Mouse (Mus musculus) kidney, postnatal 0 days (tissue): ENCODE measurements around the gene Llgl1. TPM values are rescaled to one million over a fixed set of nuclear protein-coding genes. Genes with fewer than 3 reads are reported as not detected.

Experiments used
- ATAC-seq: fragments of 200-750 bp; cut with Nextera tagmentation; replicated peaks from 2 replicates; pipeline ENCODE4 v1.8.0; 2017; ENCODE audit warnings: low read depth, moderate number of reproducible peaks, moderate TSS enrichment, moderate library complexity; ENCODE audit not compliant: low FRiP score
- DNase-seq: peaks from one replicate; pipeline ENCODE4 v3.0.0-alpha.2; 2016; ENCODE audit warnings: low spot score
- H3K27ac ChIP-seq: fragments of 300-500 bp; sonication (generic); 2 replicates; pipeline ENCODE4 v1.5.1; 2014; ENCODE audit warnings: mild to moderate bottlenecking
- H3K27me3 ChIP-seq: fragments of 300-500 bp; sonication (generic); 2 replicates; pipeline ENCODE4 v1.6.1; 2014; ENCODE audit warnings: low read length, mixed read lengths; ENCODE audit not compliant: insufficient read depth
- H3K36me3 ChIP-seq: fragments of 300-500 bp; sonication (generic); 2 replicates; pipeline ENCODE4 v1.6.1; 2014; ENCODE audit warnings: low read length, mixed read lengths; ENCODE audit not compliant: insufficient read depth
- H3K4me1 ChIP-seq: fragments of 300-500 bp; sonication (generic); replicated peaks from 2 replicates; pipeline ENCODE4 v1.6.1; 2014; ENCODE audit warnings: antibody characterized with exemption, low read length, mixed read lengths; ENCODE audit not compliant: insufficient read depth
- H3K4me2 ChIP-seq: fragments of 300-500 bp; sonication (generic); 2 replicates; pipeline ENCODE4 v1.6.1; 2014; ENCODE audit warnings: mild to moderate bottlenecking, low read length, moderate library complexity, mixed read lengths
- H3K4me3 ChIP-seq: fragments of 300-500 bp; sonication (generic); replicated peaks from 2 replicates; pipeline ENCODE4 v1.5.1; 2014; ENCODE audit warnings: low read depth, low read length
- H3K9ac ChIP-seq: fragments of 300-500 bp; sonication (generic); 2 replicates; pipeline ENCODE4 v1.6.1; 2014; ENCODE audit warnings: low read depth, low read length
- H3K9me3 ChIP-seq: fragments of 300-500 bp; sonication (generic); replicated peaks from 2 replicates; pipeline ENCODE4 v1.6.1; 2016; ENCODE audit warnings: low read length, inconsistent platforms, mixed read lengths
- CTCF ChIP-seq: IDR thresholded peaks from 2 replicates; pipeline ENCODE4 v1.5.1; 2016; ENCODE audit warnings: antibody characterized with exemption, low read depth, mild to moderate bottlenecking, moderate library complexity
- WGBS: fragments of 180-500 bp; shearing (Covaris S2); extraction: QIAGEN DNeasy Blood & Tissue Kit; methylation state at CpG from one replicate; pipeline ENCODE4 v1.1.7; 2014; 5-methylcytosine and 5-hydroxymethylcytosine counted together
- polyA plus RNA-seq: library from polyadenylated mRNA; unstranded; fragments of >200 nt; fragmentation: Nextera tagmentation; extraction: Ambion mirVana; gene quantifications from 2 replicates; pipeline ENCODE4 v1.2.1, GENCODE M21; 2015

Gene Llgl1
- polyA plus RNA-seq, 1 experiment from 2014 or later, result 26.4 TPM

GRCm38 (mm10) chr11:60731251-60731650 lies 31.7 kb downstream of the Llgl1 start:
- 88% methylated on average over 14 of the region's 14 CpGs for WGBS
- H3K36me3 ChIP-seq, result peaks cover 13% of the 10 kb centered on the region
- H3K4me3 ChIP-seq, result no peak overlapping the region
- H3K27me3 ChIP-seq, result no peaks in the 10 kb centered on the region
- H3K9me3 ChIP-seq, result no peaks in the 10 kb centered on the region
- no peak overlapping the region for H3K9ac ChIP-seq
- ATAC-seq, result no peak
- peaks cover 11% of the 10 kb centered on the region; the same call in 1 of the 2 replicates for H3K4me1 ChIP-seq
- no peak for TF ChIP-seq CTCF
- no peak for DNase-seq
- H3K4me2 ChIP-seq, result no peak overlapping the region
- H3K27ac ChIP-seq, result no peak overlapping the region

DNA sequence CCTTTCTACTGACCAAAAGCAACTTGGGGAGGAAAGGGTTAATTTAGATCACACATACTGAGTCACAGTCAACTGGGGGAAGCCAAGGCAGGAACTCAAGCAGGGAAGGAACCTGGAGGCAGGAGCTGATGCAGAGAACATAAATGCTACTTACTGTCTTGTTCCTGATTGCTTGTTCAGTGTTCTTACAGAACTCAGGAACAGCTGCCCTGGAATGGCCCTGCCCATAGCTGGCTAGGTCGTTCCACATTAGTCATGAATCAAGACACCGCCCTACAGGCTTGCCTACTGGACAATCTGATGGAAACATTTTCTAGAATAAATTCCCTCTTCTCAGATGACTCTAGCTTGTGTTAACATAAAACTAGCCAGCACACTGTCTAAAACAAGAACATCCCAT lies 34.7 kb downstream of the Llgl1 start:
- Histone ChIP-seq H3K4me2 (no peak overlapping the region), H3K27ac (no peak overlapping the region), H3K9ac (no peak overlapping the region), H3K27me3 (no peaks in the 10 kb centered on the region), H3K4me1 (peaks cover under 1% of the 10 kb centered on the region; the same call in 1 of the 2 replicates), H3K4me3 (no peak overlapping the region), H3K36me3 (peaks cover 13% of the 10 kb centered on the region), H3K9me3 (no peaks in the 10 kb centered on the region)
- no peak for ATAC-seq
- no peak for DNase-seq
- no peak for TF ChIP-seq CTCF
- 75% methylated on average over 2 of the region's 2 CpGs for WGBS

GRCm38 (mm10) chr11:60735191-60735590 lies 35.7 kb downstream of the Llgl1 start:
- DNase-seq, result no peak
- no peaks in the 10 kb centered on the region for H3K27me3 ChIP-seq
- H3K9ac ChIP-seq, result no peak overlapping the region
- H3K4me2 ChIP-seq, result no peak overlapping the region
- no peak overlapping the region for H3K27ac ChIP-seq
- WGBS, result 72% methylated on average over 5 of the region's 5 CpGs
- H3K36me3 ChIP-seq, result peaks cover 19% of the 10 kb centered on the region
- no peaks in the 10 kb centered on the region for H3K9me3 ChIP-seq
- ATAC-seq, result no peak
- no peak overlapping the region for H3K4me3 ChIP-seq
- H3K4me1 ChIP-seq, result no peaks in the 10 kb centered on the region
- TF ChIP-seq CTCF, result peak; percentile 45

DNA sequence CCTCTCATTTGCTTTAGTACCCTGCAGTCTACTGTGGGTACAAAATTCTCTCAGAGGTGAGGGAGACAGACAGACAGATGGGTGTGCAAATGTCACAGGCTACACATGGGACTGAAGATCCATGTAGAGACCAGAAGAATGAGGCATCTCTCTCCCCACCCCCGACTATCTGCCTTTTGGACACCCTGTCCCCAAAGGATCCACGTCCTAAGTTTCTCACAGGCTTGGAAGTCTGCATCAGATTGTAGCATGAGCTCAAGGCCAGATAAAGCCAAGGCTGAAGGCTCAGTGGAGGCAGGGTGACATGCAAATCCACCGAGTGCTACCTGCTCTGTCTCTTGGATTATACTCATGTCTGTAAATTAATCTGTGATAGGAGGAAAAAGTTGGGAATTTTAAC lies 37.0 kb downstream of the Llgl1 start:
- Histone ChIP-seq H3K4me3 (no peak overlapping the region), H3K4me1 (no peaks in the 10 kb centered on the region), H3K27me3 (no peaks in the 10 kb centered on the region), H3K4me2 (no peak overlapping the region), H3K27ac (no peak overlapping the region), H3K36me3 (peaks cover 21% of the 10 kb centered on the region; the same call in 1 of the 2 replicates), H3K9me3 (no peaks in the 10 kb centered on the region), H3K9ac (no peak overlapping the region)
- 80% methylated on average over 3 of the region's 3 CpGs for WGBS
- no peak for TF ChIP-seq CTCF
- ATAC-seq, result no peak
- no peak for DNase-seq

DNA sequence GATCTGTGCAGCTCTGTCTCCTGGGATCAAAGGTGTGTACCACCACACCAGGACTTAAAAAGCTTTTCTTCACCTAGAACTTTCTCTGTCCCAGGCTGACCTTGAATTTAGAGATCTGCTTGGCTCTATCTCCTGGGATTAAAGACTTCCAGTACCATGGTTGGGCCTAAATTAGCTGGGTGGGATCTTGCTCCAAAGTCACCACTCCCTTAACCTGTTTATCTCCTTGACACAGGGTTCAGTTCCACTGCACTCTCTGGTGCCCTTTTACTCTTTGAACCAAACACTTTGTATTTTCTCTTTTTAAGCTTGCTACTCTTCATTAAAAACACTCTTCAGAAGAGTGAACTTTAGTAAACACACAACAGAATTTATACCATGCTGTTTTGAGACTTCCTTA lies 37.9 kb downstream of the Llgl1 start:
- peaks cover 24% of the 10 kb centered on the region for H3K36me3 ChIP-seq
- no peak for DNase-seq
- H3K4me2 ChIP-seq, result no peak overlapping the region
- H3K4me1 ChIP-seq, result no peaks in the 10 kb centered on the region
- ATAC-seq, result no peak
- no peaks in the 10 kb centered on the region for H3K9me3 ChIP-seq
- H3K27ac ChIP-seq, result no peak overlapping the region
- no peak for TF ChIP-seq CTCF
- H3K9ac ChIP-seq, result no peak overlapping the region
- no peak overlapping the region for H3K4me3 ChIP-seq
- no peaks in the 10 kb centered on the region for H3K27me3 ChIP-seq

- no peak for ATAC-seq
- no peaks in the 10 kb centered on the region for H3K4me1 ChIP-seq
- no peaks in the 10 kb centered on the region for H3K9me3 ChIP-seq
- H3K9ac ChIP-seq, result no peak overlapping the region
- no peak for DNase-seq
- H3K4me3 ChIP-seq, result no peak overlapping the region
- TF ChIP-seq CTCF, result no peak
- no peak overlapping the region for H3K4me2 ChIP-seq
- H3K27me3 ChIP-seq, result no peaks in the 10 kb centered on the region
- H3K27ac ChIP-seq, result no peak overlapping the region
- WGBS, result 83% methylated on average over 3 of the region's 3 CpGs
- H3K36me3 ChIP-seq, result peaks cover 42% of the 10 kb centered on the region
Measured at GRCm38 (mm10) chr11:60740321-60740720, 40.8 kb downstream of the Llgl1 start.

GRCm38 (mm10) chr11:60755570-60755969 lies 56.0 kb downstream of the Llgl1 start:
- H3K4me2 ChIP-seq, result no peak overlapping the region
- TF ChIP-seq CTCF, result no peak
- H3K9me3 ChIP-seq, result no peaks in the 10 kb centered on the region
- no peak for DNase-seq
- H3K27me3 ChIP-seq, result no peaks in the 10 kb centered on the region
- H3K4me3 ChIP-seq, result no peak overlapping the region
- no peak overlapping the region for H3K9ac ChIP-seq
- H3K4me1 ChIP-seq, result no peaks in the 10 kb centered on the region
- peaks cover 60% of the 10 kb centered on the region for H3K36me3 ChIP-seq
- H3K27ac ChIP-seq, result no peak overlapping the region
- ATAC-seq, result no peak
- WGBS, result 94% methylated on average over 7 of the region's 7 CpGs
